ENCODE assay signal across 23 mouse cellular contexts in genomic region chr11:35345696-35346480, GRCm38 (mm10).
A peak's percentile ranks its signal among the peaks of the same experiment; 100 is the strongest.
DNase-seq lines count a peak whose midpoint lies in the region; ATAC-seq lines count a peak whose summit lies in the region.
"Had no signal": no experiment of that assay in that cellular context is flagged by ENCODE, and none has a peak within 500 bp of the region (broad histone marks: within the 10 kb centered on the region; RNA-seq: fewer than 3 reads in every experiment).

No protein-coding gene starts in this region.

- intact Hi-C loops in heart, postnatal 36 days (cut with DNase I): no loop called here
- intact Hi-C loops in left cerebral cortex, postnatal 25 days (cut with DNase I): no loop called here

- H3K27ac ChIP-seq in heart, embryonic 14.5 days (replicated peaks in 1 of 2; ENCODE audit: control insufficient read depth in 1 of 2, insufficient read depth in 1 of 2, low read depth in 2 of 2, low read length in 2 of 2): no peak overlapping the region
- H3K27ac ChIP-seq in forebrain, embryonic 10.5 days: no peak overlapping the region
- H3K27ac ChIP-seq: hindbrain, embryonic 15.5 days; limb, embryonic 13.5 days; liver, embryonic 12.5 days; midbrain, embryonic 15.5 days; neural tube, embryonic 12.5 days had no signal

- peak; percentile 80 to 85 for DNase-seq in adrenal gland, adult (ENCODE audit: inconsistent age in 2 of 2, low spot score in 1 of 2)
- DNase-seq in adrenal gland, postnatal 4 days (ENCODE audit: low spot score in 2 of 2): no peak
- DNase-seq in heart, postnatal 36 days: no peak
- peak; percentile 37 for DNase-seq in adrenal gland, postnatal 25 days
- DNase-seq in cerebellum, postnatal 14 days: peak; percentile 47 to 55
- no peak for DNase-seq in left cerebral cortex, postnatal 25 days (ENCODE audit: low spot score in 2 of 2)
- DNase-seq in forebrain, embryonic 10.5 days (ENCODE audit: extremely low spot score, low spot score): no peak
- DNase-seq: gastrocnemius, postnatal 10 days; kidney, adult 2 months; kidney, postnatal 10 days; layer of hippocampus, postnatal 36 days; lung, adult 2 months; right cerebral cortex, postnatal 14 days; thymus, postnatal 25 days had no signal

- H3K9me3 ChIP-seq in heart, embryonic 14.5 days (ENCODE audit: control insufficient read depth, low read length): no peaks in the 10 kb centered on the region
- no peaks in the 10 kb centered on the region for H3K9me3 ChIP-seq in forebrain, embryonic 10.5 days
- H3K9me3 ChIP-seq: hindbrain, embryonic 15.5 days; limb, embryonic 13.5 days; liver, embryonic 12.5 days; midbrain, embryonic 15.5 days; neural tube, embryonic 12.5 days had no signal

- no peak overlapping the region for H3K9ac ChIP-seq in heart, embryonic 14.5 days (ENCODE audit: low read length)
- H3K9ac ChIP-seq: hindbrain, embryonic 15.5 days; limb, embryonic 13.5 days; liver, embryonic 12.5 days; midbrain, embryonic 15.5 days; neural tube, embryonic 12.5 days had no signal

- H3K36me3 ChIP-seq in heart, embryonic 14.5 days (ENCODE audit: control insufficient read depth, insufficient read depth, low read length): no peaks in the 10 kb centered on the region
- no peaks in the 10 kb centered on the region for H3K36me3 ChIP-seq in forebrain, embryonic 10.5 days (replicated peaks)
- H3K36me3 ChIP-seq: hindbrain, embryonic 15.5 days; limb, embryonic 13.5 days; liver, embryonic 12.5 days; midbrain, embryonic 15.5 days; neural tube, embryonic 12.5 days had no signal

- H3K4me1 ChIP-seq in heart, embryonic 14.5 days (ENCODE audit: control insufficient read depth in 2 of 2, insufficient read depth in 2 of 2, low read length in 2 of 2): peaks cover 8 to 21% of the 10 kb centered on the region in 2 experiments
- peaks cover 33% of the 10 kb centered on the region for H3K4me1 ChIP-seq in forebrain, embryonic 10.5 days
- H3K4me1 ChIP-seq: hindbrain, embryonic 15.5 days; liver, embryonic 12.5 days; neural tube, embryonic 12.5 days had no signal

- no peak overlapping the region for H3K4me2 ChIP-seq in heart, embryonic 14.5 days (ENCODE audit: low read length)
- H3K4me2 ChIP-seq: heart, embryonic 11.5 days; hindbrain, embryonic 15.5 days; limb, embryonic 13.5 days; liver, embryonic 12.5 days; midbrain, embryonic 15.5 days; neural tube, embryonic 12.5 days had no signal

- no peak overlapping the region for H3K4me3 ChIP-seq in heart, embryonic 14.5 days (ENCODE audit: control insufficient read depth in 1 of 2, insufficient read depth in 1 of 2, low read depth in 1 of 2, low read length in 2 of 2)
- no peak overlapping the region for H3K4me3 ChIP-seq in forebrain, embryonic 10.5 days
- H3K4me3 ChIP-seq: hindbrain, embryonic 15.5 days; limb, embryonic 13.5 days; liver, embryonic 12.5 days; midbrain, embryonic 15.5 days; neural tube, embryonic 12.5 days had no signal

- 0 out of 2 replicates have a peak, but pooled peaks have one; percentile 10 for ATAC-seq in heart, embryonic 14.5 days (ENCODE audit: insufficient number of reproducible peaks, insufficient read depth, low FRiP score, low read depth)
- ATAC-seq: activated CD4-positive, CD25-positive, alpha-beta regulatory T cell, adult 4 months; forebrain, embryonic 14.5 days; liver, embryonic 12.5 days; midbrain, embryonic 15.5 days had no signal

- H3K27me3 ChIP-seq in heart, embryonic 14.5 days (ENCODE audit: control insufficient read depth, insufficient read depth, low read length): no peaks in the 10 kb centered on the region
- H3K27me3 ChIP-seq in forebrain, embryonic 10.5 days (ENCODE audit: poor library complexity, severe bottlenecking): peaks cover 98% of the 10 kb centered on the region
- H3K27me3 ChIP-seq: liver, embryonic 12.5 days; neural tube, embryonic 12.5 days had no signal

- 59% methylated on average over 13 of the region's 13 CpGs for WGBS in heart, embryonic 14.5 days
- WGBS in forebrain, embryonic 10.5 days: 86% methylated on average over 13 of the region's 13 CpGs

Comparison
In these comparisons a context has a peak if more than half of its experiments do, and no peak if none do; other contexts are left out.
1. DNase-seq: peak in adrenal gland, adult (2 of 2), adrenal gland, postnatal 25 days (single experiment) and cerebellum, postnatal 14 days (2 of 2); none in adrenal gland, postnatal 4 days (0 of 2), heart, postnatal 36 days (0 of 2), left cerebral cortex, postnatal 25 days (0 of 2) and forebrain, embryonic 10.5 days (single experiment).